Mouse (Mus musculus): ENCODE data around the gene Tmem135. TPM values are rescaled to one million over a fixed set of nuclear protein-coding genes. Genes with fewer than 3 reads are reported as not detected.
A peak's percentile ranks its signal among the peaks of the same experiment; 100 is the strongest.

Gene Tmem135
- polyA plus RNA-seq, 1 experiment: 27.6 TPM

DNA sequence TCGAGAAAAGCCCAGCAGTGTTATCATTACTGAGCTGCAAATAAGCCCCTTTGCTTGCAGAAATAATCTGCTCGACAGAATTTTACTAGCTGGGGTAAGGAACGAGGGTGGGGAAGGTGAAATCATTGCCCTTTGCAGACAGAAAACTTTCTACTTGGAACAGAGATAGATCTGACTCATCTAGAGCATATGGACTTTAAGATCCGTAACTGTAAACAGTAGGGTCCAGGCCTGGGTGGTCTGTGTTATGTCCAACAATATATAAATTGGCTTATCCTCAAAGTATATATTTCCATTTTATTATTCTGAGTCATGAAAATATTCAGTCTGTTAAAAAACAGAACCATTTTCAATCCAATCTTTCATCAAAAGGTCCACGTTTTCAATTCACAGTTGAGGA is 221.1 kb downstream of the Tmem135 start:
- Histone ChIP-seq H3K27me3 (ENCODE audit: control insufficient read depth, insufficient read depth, low read length) (no peaks in the 10 kb centered on the region), H3K4me3 (ENCODE audit: extremely low read depth, insufficient read depth, insufficient read length) (no peak overlapping the region), H3K27ac (ENCODE audit: insufficient read depth, low read length) (no peak overlapping the region), H3K4me1 (ENCODE audit: control insufficient read depth, insufficient read depth, insufficient read length) (peaks cover 6% of the 10 kb centered on the region; the same call in 1 of the 2 replicates), H3K36me3 (ENCODE audit: control insufficient read depth, insufficient read depth, low read length) (0 out of 2 replicates have a peak, but pooled peaks cover 1% of the 10 kb centered on the region)
- 89% methylated on average over 5 of the region's 5 CpGs for WGBS
- no peak for DNase-seq (ENCODE audit: low read depth in 1 of 2, low spot score in 2 of 2)
- TF ChIP-seq POLR2A (IDR thresholded peaks at IDR 0.05; ENCODE audit: low read depth, low read length) (no peak), CTCF (IDR thresholded peaks at IDR 0.05; ENCODE audit: extremely low read depth, insufficient read depth, insufficient read length, insufficient replicate concordance) (no peak)

DNA sequence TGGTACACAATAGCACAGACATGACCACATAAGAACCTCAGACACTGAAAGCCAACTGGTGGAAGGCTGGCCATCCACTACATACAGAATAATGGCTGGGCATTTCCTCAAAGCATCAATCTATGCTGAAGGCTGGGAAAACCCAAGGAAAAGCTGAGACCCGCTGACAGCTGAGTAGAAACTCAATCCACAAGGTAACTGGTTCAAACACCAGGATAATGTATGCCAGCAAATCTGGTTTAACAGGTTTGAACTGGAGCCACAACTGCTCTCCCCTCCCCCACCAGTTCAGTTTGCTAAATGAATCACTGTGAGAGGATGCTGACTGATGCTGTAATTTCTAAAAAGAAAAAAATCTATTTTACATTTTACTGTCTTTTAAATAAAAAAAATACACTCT is 222.7 kb downstream of the Tmem135 start:
- no peaks in the 10 kb centered on the region for H3K27me3 ChIP-seq (ENCODE audit: control insufficient read depth, insufficient read depth, low read length)
- WGBS: 97% methylated on average over 1 of the region's 1 CpGs
- DNase-seq (ENCODE audit: low read depth in 1 of 2, low spot score in 2 of 2): no peak

DNA sequence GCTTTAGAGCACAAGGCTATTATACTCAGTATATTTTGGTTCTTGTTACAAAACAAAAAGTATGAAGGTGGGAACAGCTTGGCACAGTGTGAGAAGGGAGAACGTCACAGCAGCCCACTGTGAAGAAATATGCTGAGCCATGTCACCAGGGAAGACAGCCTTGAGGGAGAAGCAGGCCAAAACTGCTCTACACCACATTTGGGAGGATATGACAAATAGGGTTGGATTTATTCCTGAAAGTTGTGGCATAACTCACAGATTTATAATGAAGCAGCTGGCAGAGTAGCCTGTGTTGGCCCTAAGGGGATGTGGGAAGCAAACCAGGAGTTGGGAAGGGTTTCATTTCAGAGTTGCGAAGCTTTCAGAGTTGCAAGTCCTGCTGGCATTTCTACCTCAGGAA is 225.4 kb downstream of the Tmem135 start:
- Histone ChIP-seq H3K27ac (ENCODE audit: insufficient read depth, low read length) (no peak overlapping the region), H3K27me3 (ENCODE audit: control insufficient read depth, insufficient read depth, low read length) (no peaks in the 10 kb centered on the region), H3K4me3 (ENCODE audit: extremely low read depth, insufficient read depth, insufficient read length) (no peak overlapping the region), H3K4me1 (ENCODE audit: control insufficient read depth, insufficient read depth, insufficient read length) (peaks cover 9% of the 10 kb centered on the region; the same call in 1 of the 2 replicates), H3K36me3 (ENCODE audit: control insufficient read depth, insufficient read depth, low read length) (no peaks in the 10 kb centered on the region)
- no peak for DNase-seq (ENCODE audit: low read depth in 1 of 2, low spot score in 2 of 2)
- no peak for TF ChIP-seq POLR2A (IDR thresholded peaks at IDR 0.05; ENCODE audit: low read depth, low read length)
- no peak for TF ChIP-seq CTCF (IDR thresholded peaks at IDR 0.05; ENCODE audit: extremely low read depth, insufficient read depth, insufficient read length, insufficient replicate concordance)
- 77% methylated on average over 2 of the region's 2 CpGs for WGBS

More for the DNA sequence above, 222.7 kb downstream of the Tmem135 start:
- no peak overlapping the region for H3K4me3 ChIP-seq (ENCODE audit: extremely low read depth, insufficient read depth, insufficient read length)
- H3K27ac ChIP-seq (ENCODE audit: insufficient read depth, low read length): no peak overlapping the region
- TF ChIP-seq POLR2A (IDR thresholded peaks at IDR 0.05; ENCODE audit: low read depth, low read length): no peak
- no peak for TF ChIP-seq CTCF (IDR thresholded peaks at IDR 0.05; ENCODE audit: extremely low read depth, insufficient read depth, insufficient read length, insufficient replicate concordance)
- H3K4me1 ChIP-seq (ENCODE audit: control insufficient read depth, insufficient read depth, insufficient read length): peaks cover 9% of the 10 kb centered on the region; the same call in 1 of the 2 replicates
- H3K36me3 ChIP-seq (ENCODE audit: control insufficient read depth, insufficient read depth, low read length): 0 out of 2 replicates have a peak, but pooled peaks cover 1% of the 10 kb centered on the region

DNA sequence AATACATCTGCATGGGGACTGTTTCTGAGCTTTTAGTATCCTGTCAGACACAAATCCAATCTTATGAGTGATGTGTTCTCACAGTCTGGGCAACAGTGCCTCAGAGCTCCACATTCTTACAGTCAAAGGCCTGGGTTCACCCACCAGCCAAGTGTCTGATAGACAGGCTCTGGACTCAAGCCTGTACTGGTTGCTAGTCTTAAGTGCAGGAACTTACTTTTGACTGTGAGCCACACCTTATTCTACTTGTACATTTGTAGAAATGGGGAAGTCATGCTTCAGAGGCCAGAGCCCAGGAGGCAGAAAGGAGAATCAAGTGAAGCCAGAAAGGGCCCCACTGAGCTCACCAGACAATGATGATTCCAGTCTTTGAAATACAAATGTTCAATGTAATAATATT is 226.1 kb downstream of the Tmem135 start:
- no peak for TF ChIP-seq CTCF (IDR thresholded peaks at IDR 0.05; ENCODE audit: extremely low read depth, insufficient read depth, insufficient read length, insufficient replicate concordance)
- TF ChIP-seq POLR2A (IDR thresholded peaks at IDR 0.05; ENCODE audit: low read depth, low read length): no peak
- H3K27ac ChIP-seq (ENCODE audit: insufficient read depth, low read length): peak overlapping the region; percentile 39
- peak; percentile 15 to 31 for DNase-seq (ENCODE audit: low read depth in 1 of 2, low spot score in 2 of 2)

DNA sequence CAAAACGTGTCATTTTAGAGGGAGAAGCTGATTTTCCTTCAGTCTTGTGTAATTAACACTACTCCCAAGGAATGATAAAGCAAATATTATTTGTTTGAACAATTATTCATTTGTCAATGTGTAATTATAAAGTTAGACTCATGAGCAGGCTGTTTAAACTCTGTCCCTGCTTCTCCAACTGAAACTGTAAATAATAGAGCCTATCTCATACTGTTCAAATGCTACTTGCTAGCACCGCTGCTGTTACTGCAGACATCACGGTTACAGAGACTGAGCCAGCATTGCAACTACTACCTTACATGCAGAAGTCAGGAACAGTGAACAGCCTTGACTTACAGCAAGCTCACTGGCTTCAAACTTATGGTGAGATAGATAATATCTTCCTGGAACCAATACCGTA is 229.6 kb downstream of the Tmem135 start:
- Histone ChIP-seq H3K36me3 (ENCODE audit: control insufficient read depth, insufficient read depth, low read length) (no peaks in the 10 kb centered on the region), H3K27me3 (ENCODE audit: control insufficient read depth, insufficient read depth, low read length) (no peaks in the 10 kb centered on the region), H3K27ac (ENCODE audit: insufficient read depth, low read length) (no peak overlapping the region), H3K4me3 (ENCODE audit: extremely low read depth, insufficient read depth, insufficient read length) (no peak overlapping the region), H3K4me1 (ENCODE audit: control insufficient read depth, insufficient read depth, insufficient read length) (peaks cover 14% of the 10 kb centered on the region; the same call in 1 of the 2 replicates)
- 89% methylated on average over 4 of the region's 4 CpGs for WGBS
- no peak for DNase-seq (ENCODE audit: low read depth in 1 of 2, low spot score in 2 of 2)
- TF ChIP-seq POLR2A (IDR thresholded peaks at IDR 0.05; ENCODE audit: low read depth, low read length) (no peak), CTCF (IDR thresholded peaks at IDR 0.05; ENCODE audit: extremely low read depth, insufficient read depth, insufficient read length, insufficient replicate concordance) (no peak)

More for the DNA sequence above, 226.1 kb downstream of the Tmem135 start:
- no peaks in the 10 kb centered on the region for H3K27me3 ChIP-seq (ENCODE audit: control insufficient read depth, insufficient read depth, low read length)
- H3K36me3 ChIP-seq (ENCODE audit: control insufficient read depth, insufficient read depth, low read length): no peaks in the 10 kb centered on the region
- no peak overlapping the region for H3K4me3 ChIP-seq (ENCODE audit: extremely low read depth, insufficient read depth, insufficient read length)
- peaks cover 9% of the 10 kb centered on the region; the same call in 1 of the 2 replicates for H3K4me1 ChIP-seq (ENCODE audit: control insufficient read depth, insufficient read depth, insufficient read length)

DNA sequence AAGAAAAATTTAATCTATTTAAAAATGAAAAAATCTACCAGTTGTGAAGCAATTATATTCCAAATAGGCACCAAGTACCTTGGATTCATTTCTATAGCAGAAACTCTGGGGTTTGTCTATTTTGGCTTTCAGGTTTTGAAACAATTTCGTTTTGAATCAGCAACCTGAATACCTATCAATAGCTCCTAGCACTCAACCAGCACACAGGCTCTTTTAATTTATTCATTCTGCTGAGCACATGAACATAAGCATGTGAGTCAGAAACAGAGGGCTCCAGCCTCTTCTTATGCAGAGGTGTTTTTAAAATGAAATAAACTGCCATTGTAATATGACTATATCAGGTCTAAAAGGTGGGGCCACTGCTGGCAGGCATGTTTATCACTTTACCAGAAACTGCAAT is 231.0 kb downstream of the Tmem135 start:
- TF ChIP-seq CTCF (IDR thresholded peaks at IDR 0.05; ENCODE audit: extremely low read depth, insufficient read depth, insufficient read length, insufficient replicate concordance) (no peak), POLR2A (IDR thresholded peaks at IDR 0.05; ENCODE audit: low read depth, low read length) (no peak)

DNA sequence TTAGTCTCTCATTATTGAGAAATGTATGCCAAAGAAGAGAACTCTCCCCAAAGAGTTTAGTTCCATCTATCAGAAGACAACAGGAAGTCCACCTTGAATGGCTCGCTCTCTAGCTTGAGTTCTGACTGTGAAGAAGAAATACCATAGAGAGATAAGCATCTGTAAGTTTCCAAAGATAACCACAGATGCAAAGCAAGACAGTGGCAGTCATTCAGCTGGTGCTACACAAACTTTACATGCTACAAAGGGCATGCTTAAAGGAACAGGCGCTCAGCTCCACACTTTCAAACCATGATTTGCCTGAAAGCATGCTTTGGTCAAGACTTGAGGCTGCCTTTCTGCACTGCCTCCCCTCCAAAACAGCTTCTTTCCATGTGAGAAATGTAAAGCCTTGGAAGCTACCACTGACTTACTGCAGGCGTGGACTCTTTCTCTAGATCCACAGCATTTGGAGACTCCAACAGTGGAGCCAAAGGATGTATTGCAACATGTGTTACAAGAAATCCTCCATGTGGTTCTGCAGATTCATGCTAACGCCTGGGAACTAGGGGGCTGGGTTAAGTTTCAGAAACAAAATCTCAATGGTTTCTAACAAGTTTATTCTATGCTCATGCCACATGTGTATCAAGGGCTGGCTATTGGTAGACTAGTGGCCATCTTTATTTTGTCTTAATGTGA is 232.1 kb downstream of the Tmem135 start:
- no peak for DNase-seq (ENCODE audit: low read depth in 1 of 2, low spot score in 2 of 2)
- Histone ChIP-seq H3K27me3 (ENCODE audit: control insufficient read depth, insufficient read depth, low read length) (no peaks in the 10 kb centered on the region), H3K4me3 (ENCODE audit: extremely low read depth, insufficient read depth, insufficient read length) (no peak overlapping the region), H3K4me1 (ENCODE audit: control insufficient read depth, insufficient read depth, insufficient read length) (peaks cover 5% of the 10 kb centered on the region; the same call in 1 of the 2 replicates), H3K36me3 (ENCODE audit: control insufficient read depth, insufficient read depth, low read length) (no peaks in the 10 kb centered on the region), H3K27ac (ENCODE audit: insufficient read depth, low read length) (peak overlapping the region; percentile 38; the same call in 1 of the 2 replicates)
- no peak for TF ChIP-seq CTCF (IDR thresholded peaks at IDR 0.05; ENCODE audit: extremely low read depth, insufficient read depth, insufficient read length, insufficient replicate concordance)
- TF ChIP-seq POLR2A (IDR thresholded peaks at IDR 0.05; ENCODE audit: low read depth, low read length): no peak
- WGBS: 55% methylated on average over 4 of the region's 4 CpGs

More for the DNA sequence above, 231.0 kb downstream of the Tmem135 start:
- no peaks in the 10 kb centered on the region for H3K36me3 ChIP-seq (ENCODE audit: control insufficient read depth, insufficient read depth, low read length)
- H3K27me3 ChIP-seq (ENCODE audit: control insufficient read depth, insufficient read depth, low read length): no peaks in the 10 kb centered on the region
- H3K4me3 ChIP-seq (ENCODE audit: extremely low read depth, insufficient read depth, insufficient read length): no peak overlapping the region
- DNase-seq (ENCODE audit: low read depth in 1 of 2, low spot score in 2 of 2): no peak
- no peak overlapping the region for H3K27ac ChIP-seq (ENCODE audit: insufficient read depth, low read length)
- peaks cover 8% of the 10 kb centered on the region; the same call in 1 of the 2 replicates for H3K4me1 ChIP-seq (ENCODE audit: control insufficient read depth, insufficient read depth, insufficient read length)
- WGBS: 80% methylated on average over 1 of the region's 1 CpGs

Data from spleen, adult 2 months (tissue).